Mouse (Mus musculus) erythroid progenitor cell, adult 5-6 weeks (primary cell): ENCODE results near the gene Khdrbs1. TPM values are rescaled to one million over a fixed set of nuclear protein-coding genes. Genes with fewer than 3 reads are reported as not detected.
A peak's percentile ranks its signal among the peaks of the same experiment; 100 is the strongest.

Experiments
- ATAC-seq: replicated peaks from 2 replicates; pipeline ENCODE4 v1.8.0; 2016; ENCODE audit warnings: moderate number of reproducible peaks, mild to moderate bottlenecking, moderate TSS enrichment, inconsistent platforms; ENCODE audit not compliant: poor library complexity, low FRiP score, severe bottlenecking
- total RNA-seq, 2 experiments: library from RNA; stranded (forward) in 1 of 2; stranded (reverse) in 1 of 2; fragments of 150-400 nt in 1 of 2; fragments of 186-747, 209-891 nt in 1 of 2; gene quantifications; 2 replicates each; pipeline versions ENCODE4 v1.2.3 to v1.2.4; 2015 to 2017; ENCODE audit warnings: low replicate concordance in 2 of 2

Khdrbs1 gene
- total RNA-seq, 2 experiments from 2014 or later, result 40.4 to 49.5 TPM

GRCm38 (mm10) chr4:129684531-129684930, 57.6 kb downstream of the Khdrbs1 start:
- no peak for ATAC-seq

GRCm38 (mm10) chr4:129683901-129684493, 58.1 kb downstream of the Khdrbs1 start:
- no peak for ATAC-seq

DNA sequence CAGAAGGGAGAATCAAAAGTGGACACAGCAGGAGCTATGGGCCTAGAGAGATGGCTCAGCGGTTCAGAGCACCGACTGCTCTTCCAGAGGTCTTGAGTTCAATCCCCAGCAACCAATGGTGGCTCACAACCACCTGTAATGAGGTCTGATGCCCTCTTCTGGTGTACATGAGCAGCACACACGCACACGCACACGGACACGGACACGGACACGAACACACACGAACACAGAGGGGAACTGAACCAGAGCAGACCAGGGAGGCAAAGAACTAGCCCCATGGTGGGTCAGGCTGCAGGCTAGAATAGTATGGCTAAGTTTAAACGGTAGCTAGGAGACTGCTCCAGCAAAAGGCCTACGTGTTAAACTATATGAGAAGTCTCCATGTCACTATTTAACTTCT, 60.3 kb downstream of the Khdrbs1 start:
- no peak for ATAC-seq

DNA sequence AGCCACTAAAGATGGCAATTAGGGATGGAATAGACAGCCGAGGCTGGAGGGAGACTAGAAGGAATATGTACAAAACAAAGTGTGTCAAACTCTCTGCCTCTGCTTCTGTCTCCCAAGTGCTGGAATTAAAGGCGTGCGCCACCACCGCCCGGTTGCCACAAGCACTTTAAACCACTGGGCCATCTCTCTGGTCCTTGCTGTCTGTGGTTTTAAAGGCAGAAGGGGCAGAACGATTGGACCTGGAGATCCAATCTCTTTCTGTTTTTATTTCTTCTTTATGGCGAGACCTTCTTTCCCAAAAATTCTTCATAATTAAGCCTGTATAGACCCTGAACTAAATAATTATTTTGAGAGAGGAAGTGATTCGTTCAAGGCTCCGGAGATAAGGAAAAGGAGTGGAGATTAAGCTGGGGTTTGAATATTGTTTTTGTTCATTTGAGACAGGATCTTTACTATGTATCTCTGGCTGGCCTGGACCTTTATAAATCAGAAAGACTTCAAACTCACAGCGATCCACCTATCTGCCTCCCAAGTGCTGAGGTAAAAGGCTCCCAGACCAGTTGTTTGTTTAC, 69.1 kb downstream of the Khdrbs1 start:
- peak; percentile 52 for ATAC-seq

GRCm38 (mm10) chr4:129672083-129672877, 69.8 kb downstream of the Khdrbs1 start, which contains the start of gene Kpna6:
Kpna6 (minus strand) TSS chr4:129672767.
- ATAC-seq, result peak; percentile 79

- ATAC-seq, result peak; percentile 84
These were observed 70.5 kb downstream of the Khdrbs1 start for GRCm38 (mm10) chr4:129671491-129672082.

GRCm38 (mm10) chr4:129662255-129662813, 79.8 kb downstream of the Khdrbs1 start:
- no peak for ATAC-seq

- no peak for ATAC-seq
These were observed 80.5 kb downstream of the Khdrbs1 start for GRCm38 (mm10) chr4:129661584-129661983.

- no peak for ATAC-seq
These were observed 87.3 kb downstream of the Khdrbs1 start for GRCm38 (mm10) chr4:129654770-129655169.

Other genes starting within 250 kb of the Khdrbs1 start
- 13.8 and 16.9 TPM in 2 replicates for gene Marcksl1, start 228.7 kb downstream of the Khdrbs1 start, total RNA-seq (2015; ENCODE audit: low replicate concordance)
- gene Marcksl1, start 228.7 kb downstream of the Khdrbs1 start, total RNA-seq (2017; ENCODE audit: low replicate concordance), result 4.4 and 10.6 TPM in 2 replicates
- 100 and 125 TPM in 2 replicates for gene Hdac1, start 199.6 kb downstream of the Khdrbs1 start, total RNA-seq (2015; ENCODE audit: low replicate concordance)
- 102 and 111 TPM in 2 replicates for gene Hdac1, start 199.6 kb downstream of the Khdrbs1 start, total RNA-seq (2017; ENCODE audit: low replicate concordance)
- gene Lck, start 168.7 kb downstream of the Khdrbs1 start, total RNA-seq (2015; ENCODE audit: low replicate concordance), result 8.0 and 23.1 TPM in 2 replicates
- gene Lck, start 168.7 kb downstream of the Khdrbs1 start, total RNA-seq (2017; ENCODE audit: low replicate concordance), result 8.5 and 10.1 TPM in 2 replicates
- not detected in 2 replicates for gene Fam167b, start 163.8 kb downstream of the Khdrbs1 start, total RNA-seq (2015; ENCODE audit: low replicate concordance)
- gene Fam167b, start 163.8 kb downstream of the Khdrbs1 start, total RNA-seq (2017; ENCODE audit: low replicate concordance), result not detected in 2 replicates
- gene Eif3i, start 141.7 kb downstream of the Khdrbs1 start, total RNA-seq (2015; ENCODE audit: low replicate concordance), result 79.6 and 96.9 TPM in 2 replicates
- 59.7 and 69.6 TPM in 2 replicates for gene Eif3i, start 141.7 kb downstream of the Khdrbs1 start, total RNA-seq (2017; ENCODE audit: low replicate concordance)
- 113 and 124 TPM in 2 replicates for gene Tmem234, start 141.6 kb downstream of the Khdrbs1 start, total RNA-seq (2015; ENCODE audit: low replicate concordance)
- 96.7 and 118 TPM in 2 replicates for gene Tmem234, start 141.6 kb downstream of the Khdrbs1 start, total RNA-seq (2017; ENCODE audit: low replicate concordance)
- gene Dcdc2b, start 128.0 kb downstream of the Khdrbs1 start, total RNA-seq (2015; ENCODE audit: low replicate concordance), result 2.9 TPM in 1 of 2 replicates, not detected in the other
- gene Dcdc2b, start 128.0 kb downstream of the Khdrbs1 start, total RNA-seq (2017; ENCODE audit: low replicate concordance), result 3.7 TPM in 1 of 2 replicates, not detected in the other
- 4.3 and 14.3 TPM in 2 replicates for gene Iqcc, start 123.2 kb downstream of the Khdrbs1 start, total RNA-seq (2015; ENCODE audit: low replicate concordance)
- 4.0 and 10.7 TPM in 2 replicates for gene Iqcc, start 123.2 kb downstream of the Khdrbs1 start, total RNA-seq (2017; ENCODE audit: low replicate concordance)
- gene Ccdc28b, start 118.4 kb downstream of the Khdrbs1 start, total RNA-seq (2015; ENCODE audit: low replicate concordance), result 21.6 and 23.1 TPM in 2 replicates
- gene Ccdc28b, start 118.4 kb downstream of the Khdrbs1 start, total RNA-seq (2017; ENCODE audit: low replicate concordance), result 2.7 and 13.2 TPM in 2 replicates
- gene Txlna, start 101.2 kb downstream of the Khdrbs1 start, total RNA-seq (2015; ENCODE audit: low replicate concordance), result 8.4 and 9.7 TPM in 2 replicates
- 20.7 and 35.0 TPM in 2 replicates for gene Txlna, start 101.2 kb downstream of the Khdrbs1 start, total RNA-seq (2017; ENCODE audit: low replicate concordance)
- gene Kpna6, start 69.5 kb downstream of the Khdrbs1 start, total RNA-seq (2015; ENCODE audit: low replicate concordance), result 7.5 and 16.2 TPM in 2 replicates
- 8.7 and 14.6 TPM in 2 replicates for gene Kpna6, start 69.5 kb downstream of the Khdrbs1 start, total RNA-seq (2017; ENCODE audit: low replicate concordance)
- 2.2 and 5.9 TPM in 2 replicates for gene Tmem39b, start 45.5 kb downstream of the Khdrbs1 start, total RNA-seq (2015; ENCODE audit: low replicate concordance)
- 2.1 TPM in 1 of 2 replicates, not detected in the other for gene Tmem39b, start 45.5 kb downstream of the Khdrbs1 start, total RNA-seq (2017; ENCODE audit: low replicate concordance)
- gene Ptp4a2, start 68.9 kb upstream of the Khdrbs1 start, total RNA-seq (2015; ENCODE audit: low replicate concordance), result 228 and 468 TPM in 2 replicates
- 166 and 170 TPM in 2 replicates for gene Ptp4a2, start 68.9 kb upstream of the Khdrbs1 start, total RNA-seq (2017; ENCODE audit: low replicate concordance)
- 0.36 TPM in 1 of 2 replicates, not detected in the other for gene Spocd1, start 186.9 kb upstream of the Khdrbs1 start, total RNA-seq (2015; ENCODE audit: low replicate concordance)
- gene Spocd1, start 186.9 kb upstream of the Khdrbs1 start, total RNA-seq (2017; ENCODE audit: low replicate concordance), result not detected in 2 replicates
- not detected in 2 replicates for gene Adgrb2, start 242.6 kb upstream of the Khdrbs1 start, total RNA-seq (2015; ENCODE audit: low replicate concordance)
- gene Adgrb2, start 242.6 kb upstream of the Khdrbs1 start, total RNA-seq (2017; ENCODE audit: low replicate concordance), result not detected in 2 replicates